Mouse (Mus musculus) neural tube, embryonic 14.5 days (tissue): ENCODE results near the gene Itfg2. TPM values are rescaled to one million over a fixed set of nuclear protein-coding genes. Genes with fewer than 3 reads are reported as not detected.

ENCODE experiments used
- ATAC-seq: fragments of 200-750 bp; cut with Nextera tagmentation; 2 replicates; pipeline ENCODE4 v1.8.0; 2017; ENCODE audit warnings: low read depth, mild to moderate bottlenecking, moderate TSS enrichment, moderate library complexity
- H3K27ac ChIP-seq: fragments of 300-500 bp; sonication (generic); 2 replicates; pipeline ENCODE4 v1.5.1; 2014; ENCODE audit warnings: low read depth, mild to moderate bottlenecking, control low read depth, low read length, moderate library complexity, mixed read lengths
- H3K27me3 ChIP-seq: fragments of 300-500 bp; sonication (generic); 2 replicates; pipeline ENCODE4 v1.6.1; 2014; ENCODE audit warnings: low read length; ENCODE audit not compliant: control insufficient read depth, insufficient read depth
- H3K36me3 ChIP-seq: fragments of 300-500 bp; sonication (generic); 2 replicates; pipeline ENCODE4 v1.6.1; 2014; ENCODE audit warnings: low read length, mixed read lengths; ENCODE audit not compliant: control insufficient read depth, insufficient read depth
- H3K4me1 ChIP-seq: fragments of 300-500 bp; sonication (generic); 2 replicates; pipeline ENCODE4 v1.6.1; 2014; ENCODE audit warnings: low read length; ENCODE audit not compliant: control insufficient read depth, insufficient read depth
- H3K4me2 ChIP-seq: fragments of 300-500 bp; sonication (generic); 2 replicates; pipeline ENCODE4 v1.6.1; 2014; ENCODE audit warnings: mild to moderate bottlenecking, low read depth, low read length, control low read depth
- H3K4me3 ChIP-seq: fragments of 300-500 bp; sonication (generic); 2 replicates; pipeline ENCODE4 v1.5.1; 2014; ENCODE audit warnings: low read depth, low read length, control low read depth, mixed read lengths
- H3K9ac ChIP-seq: fragments of 300-500 bp; sonication (generic); replicated peaks from 2 replicates; pipeline ENCODE4 v1.6.1; 2014; ENCODE audit warnings: low read depth, mild to moderate bottlenecking, control low read depth, low read length, mixed read lengths
- H3K9me3 ChIP-seq: fragments of 300-500 bp; sonication (generic); 2 replicates; pipeline ENCODE4 v1.6.1; 2016; ENCODE audit warnings: low read length; ENCODE audit not compliant: control insufficient read depth
- WGBS: fragments of 180-500 bp; shearing (Covaris S2); extraction: QIAGEN DNeasy Blood & Tissue Kit; methylation state at CpG from one replicate; pipeline ENCODE4 v1.1.7; 2014; 5-methylcytosine and 5-hydroxymethylcytosine counted together
- polyA plus RNA-seq: library from polyadenylated mRNA; unstranded; fragments of >200 nt; fragmentation: Nextera tagmentation; extraction: Ambion mirVana; gene quantifications from 2 replicates; pipeline ENCODE4 v1.2.1, GENCODE M21; 2014

Gene Itfg2
- polyA plus RNA-seq, 1 experiment from 2014 or later = 45.9 TPM

DNA sequence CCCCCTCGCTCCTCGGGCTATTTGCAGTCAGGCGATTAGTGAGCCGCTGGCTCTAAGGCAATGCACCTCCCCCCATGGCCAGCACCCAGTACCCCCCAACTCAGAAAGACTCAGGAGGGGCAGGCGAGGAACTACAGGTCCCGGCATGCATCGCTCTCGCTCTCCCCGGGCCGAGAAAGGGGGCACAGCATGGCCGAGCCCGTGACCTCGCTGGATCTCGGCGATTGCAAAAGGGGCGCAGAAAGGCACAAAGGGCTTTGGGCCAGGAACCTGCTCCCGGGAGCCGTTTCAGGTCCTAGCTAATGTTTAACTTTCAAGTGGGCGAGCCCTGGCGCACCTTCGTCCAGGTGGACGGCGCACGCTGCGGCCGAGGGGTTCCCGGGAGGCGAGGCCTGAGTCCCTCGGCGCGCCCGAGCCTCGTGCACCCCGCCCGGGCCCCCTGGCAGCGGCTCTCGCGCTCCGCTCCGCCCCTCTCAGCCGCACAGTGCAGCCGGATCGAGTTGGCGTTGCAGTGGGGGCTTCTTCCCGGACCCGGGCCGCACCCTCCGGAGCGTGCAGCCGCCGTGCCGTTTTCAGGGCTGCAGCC, 13.1 kb upstream of the Itfg2 start:
- ATAC-seq = peak; percentile 77
- peak overlapping the region; percentile 96 for H3K9ac ChIP-seq
- H3K27ac ChIP-seq = peak overlapping the region; percentile 91
- peaks cover 6% of the 10 kb centered on the region; the same call in 1 of the 2 replicates for H3K4me1 ChIP-seq
- H3K36me3 ChIP-seq = peaks cover 23% of the 10 kb centered on the region
- no peaks in the 10 kb centered on the region for H3K27me3 ChIP-seq
- H3K4me2 ChIP-seq = peak overlapping the region; percentile 67
- no peaks in the 10 kb centered on the region for H3K9me3 ChIP-seq
- peak overlapping the region; percentile 99 for H3K4me3 ChIP-seq
- under 1% methylated on average over 52 of the region's 52 CpGs for WGBS

DNA sequence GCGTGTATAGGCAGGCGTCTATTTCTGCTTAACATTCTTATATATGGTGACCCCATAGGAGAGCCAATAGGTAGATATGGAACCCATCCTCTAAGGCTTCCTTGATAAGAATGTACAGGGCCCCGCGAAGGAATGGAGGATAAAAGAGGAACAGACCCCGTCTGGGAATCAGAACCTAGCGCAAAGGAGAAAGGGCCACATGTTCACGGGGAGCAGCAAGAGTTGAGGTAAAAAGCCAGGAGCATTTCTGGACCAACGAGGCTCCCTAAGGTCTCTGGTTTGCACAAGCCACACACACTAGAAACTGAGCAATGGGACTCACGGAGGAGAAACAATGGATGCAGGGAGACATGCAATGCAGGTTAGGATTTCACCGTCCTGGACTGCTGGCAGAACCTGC, 12.6 kb upstream of the Itfg2 start:
- no peak for ATAC-seq

DNA sequence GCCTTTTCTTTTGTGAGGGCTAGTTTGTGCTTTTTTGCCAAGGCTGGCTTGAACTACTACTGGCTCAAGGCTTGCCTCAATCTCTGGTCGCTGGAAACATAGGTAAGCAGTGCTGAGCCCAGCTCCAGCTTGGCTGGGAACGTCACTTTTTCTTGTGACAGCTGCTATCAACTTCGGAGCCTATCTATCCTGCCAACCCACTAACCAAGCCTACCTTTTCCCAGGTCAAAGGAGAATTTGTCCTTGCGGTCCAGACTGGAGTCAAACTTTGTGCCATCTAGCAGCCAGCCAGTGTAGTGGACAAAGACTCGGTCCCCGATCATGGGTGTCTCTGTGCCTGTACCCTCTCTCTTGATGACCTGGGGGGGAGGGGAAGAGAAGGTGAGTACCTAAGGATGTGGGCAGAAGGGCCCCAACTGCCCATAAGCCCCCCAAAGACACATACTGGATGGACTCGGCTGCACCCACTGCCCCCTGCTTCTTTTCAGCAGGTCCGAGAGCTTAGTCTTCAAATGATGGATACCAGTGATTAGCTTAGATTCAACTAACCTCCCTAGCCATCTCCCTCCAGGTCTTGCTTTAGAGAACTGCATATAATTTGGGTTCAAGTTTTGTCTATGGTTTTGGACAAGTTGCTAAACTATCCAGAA, 11.8 kb upstream of the Itfg2 start:
- Histone ChIP-seq H3K9ac (no peak overlapping the region), H3K4me1 (peaks cover 6% of the 10 kb centered on the region; the same call in 1 of the 2 replicates), H3K4me3 (peak overlapping the region; percentile 99), H3K27ac (no peak overlapping the region), H3K36me3 (peaks cover 36% of the 10 kb centered on the region), H3K4me2 (peak overlapping the region; percentile 67), H3K9me3 (no peaks in the 10 kb centered on the region), H3K27me3 (no peaks in the 10 kb centered on the region)
- 87% methylated on average over 8 of the region's 8 CpGs for WGBS
- no peak for ATAC-seq

More for the DNA sequence above, 12.6 kb upstream of the Itfg2 start:
- Histone ChIP-seq H3K4me1 (peaks cover 6% of the 10 kb centered on the region; the same call in 1 of the 2 replicates), H3K4me3 (peak overlapping the region; percentile 99), H3K9ac (peak overlapping the region; percentile 96), H3K4me2 (peak overlapping the region; percentile 67), H3K36me3 (peaks cover 28% of the 10 kb centered on the region), H3K27ac (peak overlapping the region; percentile 91), H3K27me3 (no peaks in the 10 kb centered on the region), H3K9me3 (no peaks in the 10 kb centered on the region)
- 6% methylated on average over 10 of the region's 10 CpGs for WGBS

GRCm38 (mm10) chr6:128435474-128435873, 10.7 kb upstream of the Itfg2 start:
- no peak overlapping the region for H3K4me3 ChIP-seq
- no peak overlapping the region for H3K4me2 ChIP-seq
- no peaks in the 10 kb centered on the region for H3K27me3 ChIP-seq
- H3K9me3 ChIP-seq = no peaks in the 10 kb centered on the region
- peaks cover 6% of the 10 kb centered on the region; the same call in 1 of the 2 replicates for H3K4me1 ChIP-seq
- 84% methylated on average over 5 of the region's 5 CpGs for WGBS
- peaks cover 42% of the 10 kb centered on the region for H3K36me3 ChIP-seq
- no peak overlapping the region for H3K27ac ChIP-seq
- no peak for ATAC-seq
- H3K9ac ChIP-seq = no peak overlapping the region

DNA sequence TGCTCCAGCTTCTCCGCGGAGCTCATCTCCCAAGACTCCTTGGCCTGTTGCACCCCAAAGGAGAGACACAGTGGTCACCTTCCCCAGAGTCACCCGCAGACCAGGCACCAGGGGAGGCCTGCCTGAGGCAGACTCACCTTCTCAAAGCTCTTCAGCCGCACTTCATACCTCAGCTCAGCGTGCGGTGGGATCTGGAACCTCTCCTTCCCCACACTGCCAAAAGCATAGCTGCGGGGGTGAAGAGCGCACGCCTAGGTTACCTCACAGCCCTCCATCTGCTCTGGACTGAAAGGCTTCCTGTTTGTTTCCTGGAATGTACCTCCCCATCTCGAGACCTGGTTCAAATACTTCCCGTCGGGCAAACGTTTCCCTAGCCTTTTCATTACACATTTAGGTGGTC, 8.8 kb upstream of the Itfg2 start:
- no peak for ATAC-seq
- 97% methylated on average over 13 of the region's 13 CpGs for WGBS

DNA sequence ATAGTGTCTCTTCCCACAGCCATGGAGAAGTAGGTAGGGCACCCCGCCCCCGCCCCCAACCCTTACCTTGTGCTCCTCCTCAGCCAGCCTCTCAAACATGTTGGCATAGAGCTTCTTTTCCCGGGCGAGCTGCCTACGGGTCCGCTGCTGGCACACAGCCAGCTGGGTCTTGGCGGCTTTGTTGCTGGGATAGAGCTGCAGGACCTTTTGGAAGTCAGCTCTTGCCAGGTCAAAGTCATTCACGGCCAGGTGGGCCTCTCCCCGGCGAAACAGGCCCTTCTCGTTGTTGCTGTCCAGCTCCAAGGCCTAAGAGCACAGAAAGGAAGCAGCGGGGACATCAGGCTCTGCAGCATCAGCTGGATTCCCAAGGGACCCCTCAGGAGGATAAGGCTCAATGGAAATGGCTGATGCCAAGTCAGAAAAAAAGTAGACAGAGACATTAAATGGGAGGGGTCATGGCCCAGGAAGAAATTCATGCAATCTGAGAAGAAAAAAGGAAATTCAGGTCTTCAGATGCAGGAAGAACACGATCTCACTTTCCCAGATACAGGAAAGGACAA, 7.7 kb upstream of the Itfg2 start:
- H3K27ac ChIP-seq = no peak overlapping the region
- H3K4me1 ChIP-seq = peaks cover 6% of the 10 kb centered on the region; the same call in 1 of the 2 replicates
- H3K9ac ChIP-seq = no peak overlapping the region
- H3K36me3 ChIP-seq = peaks cover 50% of the 10 kb centered on the region
- no peaks in the 10 kb centered on the region for H3K27me3 ChIP-seq
- H3K4me3 ChIP-seq = no peak overlapping the region
- no peaks in the 10 kb centered on the region for H3K9me3 ChIP-seq
- H3K4me2 ChIP-seq = no peak overlapping the region
- 72% methylated on average over 13 of the region's 13 CpGs for WGBS
- no peak for ATAC-seq

More for the DNA sequence above, 8.8 kb upstream of the Itfg2 start:
- Histone ChIP-seq H3K4me3 (no peak overlapping the region), H3K9me3 (no peaks in the 10 kb centered on the region), H3K9ac (no peak overlapping the region), H3K36me3 (peaks cover 50% of the 10 kb centered on the region), H3K27ac (no peak overlapping the region), H3K27me3 (no peaks in the 10 kb centered on the region), H3K4me1 (peaks cover 6% of the 10 kb centered on the region; the same call in 1 of the 2 replicates), H3K4me2 (no peak overlapping the region)

- WGBS = 93% methylated on average over 6 of the region's 6 CpGs
- no peak overlapping the region for H3K4me3 ChIP-seq
- 0 out of 2 replicates have a peak, but pooled peaks cover 3% of the 10 kb centered on the region for H3K4me1 ChIP-seq
- H3K27me3 ChIP-seq = no peaks in the 10 kb centered on the region
- ATAC-seq = no peak
- H3K9me3 ChIP-seq = no peaks in the 10 kb centered on the region
- H3K36me3 ChIP-seq = peaks cover 44% of the 10 kb centered on the region
- no peak overlapping the region for H3K4me2 ChIP-seq
- H3K27ac ChIP-seq = no peak overlapping the region
- no peak overlapping the region for H3K9ac ChIP-seq
Observed at GRCm38 (mm10) chr6:128429826-128430225, 5.1 kb upstream of the Itfg2 start.

- no peak overlapping the region for H3K9ac ChIP-seq
- H3K9me3 ChIP-seq = no peaks in the 10 kb centered on the region
- H3K4me1 ChIP-seq = 0 out of 2 replicates have a peak, but pooled peaks cover 3% of the 10 kb centered on the region
- WGBS = 93% methylated on average over 2 of the region's 2 CpGs
- no peak for ATAC-seq
- peaks cover 39% of the 10 kb centered on the region for H3K36me3 ChIP-seq
- H3K27ac ChIP-seq = no peak overlapping the region
- H3K4me2 ChIP-seq = no peak overlapping the region
- no peaks in the 10 kb centered on the region for H3K27me3 ChIP-seq
- H3K4me3 ChIP-seq = no peak overlapping the region
Observed at GRCm38 (mm10) chr6:128429300-128429699, 4.6 kb upstream of the Itfg2 start.

GRCm38 (mm10) chr6:128427571-128427970, 2.8 kb upstream of the Itfg2 start:
- H3K4me2 ChIP-seq = no peak overlapping the region
- no peak overlapping the region for H3K4me3 ChIP-seq
- H3K4me1 ChIP-seq = 0 out of 2 replicates have a peak, but pooled peaks cover 3% of the 10 kb centered on the region
- WGBS = 95% methylated on average over 5 of the region's 5 CpGs
- H3K36me3 ChIP-seq = peaks cover 25% of the 10 kb centered on the region
- H3K9me3 ChIP-seq = no peaks in the 10 kb centered on the region
- H3K27me3 ChIP-seq = no peaks in the 10 kb centered on the region
- no peak for ATAC-seq
- no peak overlapping the region for H3K27ac ChIP-seq
- H3K9ac ChIP-seq = no peak overlapping the region
